Mouse (Mus musculus) heart, adult 18-20 months (tissue): ENCODE data around the gene Snx33. TPM values are rescaled to one million over a fixed set of nuclear protein-coding genes. Genes with fewer than 3 reads are reported as not detected.

Source experiments
- total RNA-seq, 2 experiments: library from RNA; stranded (reverse); gene quantifications; 2 replicates each; pipeline ENCODE4 v1.2.3; 2021

The Snx33 gene
- total RNA-seq, 2 experiments from 2014 or later = 7.0 to 8.2 TPM

Other genes with a start within 250 kb of the Snx33 start
- 1 to 10 TPM; 1.0 to 1.1 TPM for gene Lingo1, start 131.9 kb downstream of the Snx33 start, total RNA-seq
- gene Odf3l1, start 63.7 kb downstream of the Snx33 start, total RNA-seq = not detected
- gene Cspg4, start 63.3 kb downstream of the Snx33 start, total RNA-seq = 10 to 100 TPM in 1 of 2 experiments, 1 to 10 TPM in 1; 9.9 to 11.5 TPM
- 10 to 100 TPM; 55.8 to 58.3 TPM for gene Imp3, start 9.1 kb upstream of the Snx33 start, total RNA-seq
- gene Snupn, start 22.5 kb upstream of the Snx33 start, total RNA-seq = 10 to 100 TPM; 10.6 to 11.2 TPM
- 10 to 100 TPM in 1 of 2 experiments, 1 to 10 TPM in 1; 9.3 to 10.1 TPM for gene Ptpn9, start 66.6 kb upstream of the Snx33 start, total RNA-seq
- 10 to 100 TPM; 23.0 to 23.6 TPM for gene Sin3a, start 143.7 kb upstream of the Snx33 start, total RNA-seq
- 10 to 100 TPM; 42.6 to 43.3 TPM for gene Man2c1, start 202.3 kb upstream of the Snx33 start, total RNA-seq
- 1 to 10 TPM; 5.7 to 5.9 TPM for gene Neil1, start 219.9 kb upstream of the Snx33 start, total RNA-seq
- 10 to 100 TPM; 28.0 to 32.0 TPM for gene Commd4, start 230.0 kb upstream of the Snx33 start, total RNA-seq